Mouse (Mus musculus) retina, embryonic 14.5 days (tissue): Measurements from ENCODE around the gene Mkrn1.
"Not testable (repeated sequence)": the region's sequence is repeated elsewhere in the genome, so short reads cannot be mapped to it uniquely, and the experiment has no call there.

Experiments used
- DNase-seq: peaks from one replicate; pipeline ENCODE4 v3.0.0-alpha.2; 2015; ENCODE audit warnings: low spot score

Mkrn1 gene

GRCm38 (mm10) chr6:39419851-39420721, at the start of gene Mkrn1:
Mkrn1 (minus strand) TSS chr6:39420462.
- peak; percentile 84 for DNase-seq

GRCm38 (mm10) chr6:39469427-39469826, 49.2 kb upstream of the Mkrn1 start:
- DNase-seq = no peak

- DNase-seq = peak; percentile 91
Measured at GRCm38 (mm10) chr6:39462621-39463538, 42.6 kb upstream of the Mkrn1 start.

- no peak for DNase-seq
Measured at GRCm38 (mm10) chr6:39460040-39460439, 39.8 kb upstream of the Mkrn1 start.

- no peak for DNase-seq
Measured at GRCm38 (mm10) chr6:39455339-39456160, 35.3 kb upstream of the Mkrn1 start.

- DNase-seq = no peak
Measured at GRCm38 (mm10) chr6:39454616-39455015, 34.4 kb upstream of the Mkrn1 start.

GRCm38 (mm10) chr6:39453564-39453963, 33.3 kb upstream of the Mkrn1 start:
- no peak for DNase-seq

GRCm38 (mm10) chr6:39451033-39451432, 30.8 kb upstream of the Mkrn1 start:
- DNase-seq = no peak

GRCm38 (mm10) chr6:39450580-39450979, 30.3 kb upstream of the Mkrn1 start:
- DNase-seq = no peak

GRCm38 (mm10) chr6:39447429-39448185, 27.3 kb upstream of the Mkrn1 start:
- no peak for DNase-seq

- peak; percentile 42 for DNase-seq
Measured at GRCm38 (mm10) chr6:39445801-39446572, 25.7 kb upstream of the Mkrn1 start.

- DNase-seq = no peak
Measured at GRCm38 (mm10) chr6:39442786-39443287, 22.6 kb upstream of the Mkrn1 start.

- no peak for DNase-seq
Measured at GRCm38 (mm10) chr6:39440207-39440606, 19.9 kb upstream of the Mkrn1 start.

GRCm38 (mm10) chr6:39437519-39437918, 17.3 kb upstream of the Mkrn1 start:
- DNase-seq = not testable (repeated sequence)

- no peak for DNase-seq
Measured at GRCm38 (mm10) chr6:39435875-39436274, 15.6 kb upstream of the Mkrn1 start.

GRCm38 (mm10) chr6:39434886-39435492, 14.7 kb upstream of the Mkrn1 start:
- DNase-seq = peak; percentile 30

GRCm38 (mm10) chr6:39434111-39434885, 14.0 kb upstream of the Mkrn1 start:
- no peak for DNase-seq

- DNase-seq = no peak
Measured at GRCm38 (mm10) chr6:39433701-39434100, 13.4 kb upstream of the Mkrn1 start.

GRCm38 (mm10) chr6:39433174-39433573, 12.9 kb upstream of the Mkrn1 start:
- DNase-seq = no peak
